Mouse (Mus musculus) heart, postnatal 0 days (tissue): ENCODE measurements at regions not wholly inside any gene's neighbourhood (a gene's known extent, or its start where the extent isn't known, plus 50 kb on each side); places are given as distances from the start of the nearest gene placed in this dataset.

Source experiments
- ATAC-seq: fragments of 200-750 bp; cut with Nextera tagmentation; 2 replicates; pipeline ENCODE4 v1.8.0; 2017; ENCODE audit warnings: low read depth, moderate number of reproducible peaks, moderate library complexity; ENCODE audit not compliant: insufficient read depth
- DNase-seq: peaks from one replicate; pipeline ENCODE4 v3.0.0-alpha.2; 2016; ENCODE audit warnings: low spot score
- H3K27ac ChIP-seq: fragments of 300-500 bp; sonication (generic); 2 replicates; pipeline ENCODE4 v1.5.1; 2014; ENCODE audit warnings: low read depth, mild to moderate bottlenecking
- H3K27me3 ChIP-seq: fragments of 300-500 bp; sonication (generic); 2 replicates; pipeline ENCODE4 v1.6.1; 2014; ENCODE audit warnings: low read length, mixed read lengths; ENCODE audit not compliant: control insufficient read depth, insufficient read depth
- H3K36me3 ChIP-seq: fragments of 300-500 bp; sonication (generic); replicated peaks from 2 replicates; pipeline ENCODE4 v1.6.1; 2014; ENCODE audit warnings: low read length, mixed read lengths; ENCODE audit not compliant: control insufficient read depth, insufficient read depth
- H3K4me1 ChIP-seq: fragments of 300-500 bp; sonication (generic); 2 replicates; pipeline ENCODE4 v1.6.1; 2014; ENCODE audit warnings: antibody characterized with exemption; ENCODE audit not compliant: control insufficient read depth, insufficient read depth
- H3K4me2 ChIP-seq: fragments of 300-500 bp; sonication (generic); 2 replicates; pipeline ENCODE4 v1.6.1; 2014; ENCODE audit warnings: low read depth, mild to moderate bottlenecking, low read length, moderate library complexity
- H3K4me3 ChIP-seq: fragments of 300-500 bp; sonication (generic); 2 replicates; pipeline ENCODE4 v1.5.1; 2014; ENCODE audit warnings: low read depth, low read length
- H3K9ac ChIP-seq: fragments of 300-500 bp; sonication (generic); replicated peaks from 2 replicates; pipeline ENCODE4 v1.6.1; 2014; ENCODE audit warnings: low read depth, low read length, mixed read lengths
- H3K9me3 ChIP-seq: fragments of 300-500 bp; sonication (generic); replicated peaks from 2 replicates; pipeline ENCODE4 v1.6.1; 2016; ENCODE audit warnings: low read length; ENCODE audit not compliant: control insufficient read depth
- CTCF ChIP-seq: IDR thresholded peaks from 2 replicates; pipeline ENCODE4 v1.5.1; 2016; ENCODE audit warnings: antibody characterized with exemption, control low read depth, low read depth
- EP300 ChIP-seq: IDR thresholded peaks from 2 replicates; pipeline ENCODE4 v1.6.1; 2016; ENCODE audit warnings: antibody characterized with exemption, low read depth
- WGBS: fragments of 180-500 bp; shearing (Covaris S2); extraction: QIAGEN DNeasy Blood & Tissue Kit; methylation state at CpG from one replicate; pipeline ENCODE4 v1.1.7; 2014; 5-methylcytosine and 5-hydroxymethylcytosine counted together

DNA sequence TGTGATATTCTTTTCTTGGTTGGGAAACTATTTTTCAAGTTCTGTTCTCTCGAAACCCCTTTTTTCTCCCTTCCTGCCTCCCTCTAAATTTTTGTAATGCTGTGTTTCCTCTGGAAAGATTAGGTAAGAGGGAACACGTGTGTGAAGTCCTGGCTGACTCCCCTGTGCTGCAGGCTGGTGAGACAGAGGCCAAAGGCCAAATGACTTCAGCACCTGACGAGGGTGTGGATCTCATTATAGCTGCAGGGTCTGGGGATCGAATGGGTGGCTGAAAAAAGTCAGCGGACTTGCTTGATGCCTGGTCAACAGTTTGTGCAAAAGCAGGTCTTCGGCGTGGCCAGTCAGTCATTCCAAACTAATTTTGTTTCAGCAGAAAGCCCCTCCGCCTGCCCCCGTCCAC lies 159.1 kb downstream of the En1 start:
- Histone ChIP-seq H3K9ac (no peak overlapping the region), H3K27me3 (no peaks in the 10 kb centered on the region), H3K4me1 (peaks cover 29% of the 10 kb centered on the region), H3K36me3 (no peaks in the 10 kb centered on the region), H3K27ac (no peak overlapping the region), H3K9me3 (no peaks in the 10 kb centered on the region), H3K4me3 (no peak overlapping the region), H3K4me2 (no peak overlapping the region)
- 71% methylated on average over 9 of the region's 9 CpGs for WGBS
- TF ChIP-seq EP300: no peak
- TF ChIP-seq CTCF: no peak
- ATAC-seq (no peak), DNase-seq (no peak)

- Histone ChIP-seq H3K9me3 (no peaks in the 10 kb centered on the region), H3K27ac (no peak overlapping the region), H3K4me2 (no peak overlapping the region), H3K4me3 (no peak overlapping the region), H3K27me3 (no peaks in the 10 kb centered on the region), H3K4me1 (peaks cover 22% of the 10 kb centered on the region), H3K36me3 (no peaks in the 10 kb centered on the region), H3K9ac (no peak overlapping the region)
- 71% methylated on average over 2 of the region's 2 CpGs for WGBS
- TF ChIP-seq CTCF: no peak
- no peak for ATAC-seq
- DNase-seq: no peak
Observed at GRCm38 (mm10) chr1:120762498-120762897, 160.3 kb downstream of the En1 start.

- no peak for TF ChIP-seq EP300
- Histone ChIP-seq H3K9ac (no peak overlapping the region), H3K9me3 (no peaks in the 10 kb centered on the region), H3K27ac (no peak overlapping the region), H3K27me3 (no peaks in the 10 kb centered on the region), H3K36me3 (no peaks in the 10 kb centered on the region), H3K4me2 (no peak overlapping the region), H3K4me3 (no peak overlapping the region), H3K4me1 (peaks cover 17% of the 10 kb centered on the region; the same call in 1 of the 2 replicates)
- 66% methylated on average over 4 of the region's 4 CpGs for WGBS
- ATAC-seq: no peak
- DNase-seq: no peak
Observed at GRCm38 (mm10) chr1:120762921-120763595, 160.8 kb downstream of the En1 start.

- WGBS: 65% methylated on average over 2 of the region's 2 CpGs
- H3K27me3 ChIP-seq: no peaks in the 10 kb centered on the region
- no peak overlapping the region for H3K4me2 ChIP-seq
- TF ChIP-seq EP300: no peak
- no peak for TF ChIP-seq CTCF
- H3K27ac ChIP-seq: no peak overlapping the region
- ATAC-seq (no peak), DNase-seq (no peak)
- no peaks in the 10 kb centered on the region for H3K9me3 ChIP-seq
- H3K4me1 ChIP-seq: 0 out of 2 replicates have a peak, but pooled peaks cover 10% of the 10 kb centered on the region
- H3K36me3 ChIP-seq: no peaks in the 10 kb centered on the region
- H3K4me3 ChIP-seq: no peak overlapping the region
- no peak overlapping the region for H3K9ac ChIP-seq
Observed at GRCm38 (mm10) chr1:120767054-120767453, 164.8 kb downstream of the En1 start.

DNA sequence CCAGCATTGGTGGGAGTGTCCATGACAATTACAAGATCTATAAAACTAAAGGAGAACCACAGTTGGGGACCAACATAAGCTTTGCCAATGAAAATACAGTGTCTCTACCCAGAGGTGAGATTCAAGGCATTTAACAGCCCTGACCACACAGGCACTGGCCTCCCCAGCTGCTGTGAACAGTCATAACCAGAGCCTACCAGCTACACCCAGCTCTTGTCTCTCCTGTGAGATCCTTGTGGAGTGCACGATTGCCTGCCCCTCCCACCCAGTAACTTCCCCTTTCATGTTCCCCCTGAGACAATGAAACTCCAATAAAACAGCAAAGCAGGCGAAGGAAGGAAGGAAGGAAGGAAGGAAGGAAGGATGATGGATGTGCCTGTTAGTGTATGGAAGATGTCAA lies 169.1 kb downstream of the En1 start:
- no peaks in the 10 kb centered on the region for H3K27me3 ChIP-seq
- H3K4me1 ChIP-seq: no peaks in the 10 kb centered on the region
- no peak overlapping the region for H3K9ac ChIP-seq
- WGBS: 68% methylated on average over 2 of the region's 2 CpGs
- no peak for ATAC-seq
- H3K4me3 ChIP-seq: no peak overlapping the region
- H3K9me3 ChIP-seq: no peaks in the 10 kb centered on the region
- no peak for DNase-seq
- no peaks in the 10 kb centered on the region for H3K36me3 ChIP-seq
- TF ChIP-seq EP300 (no peak), CTCF (no peak)
- no peak overlapping the region for H3K27ac ChIP-seq
- H3K4me2 ChIP-seq: no peak overlapping the region

GRCm38 (mm10) chr1:120776906-120777305 lies 174.7 kb downstream of the En1 start:
- Histone ChIP-seq H3K4me2 (no peak overlapping the region), H3K4me1 (no peaks in the 10 kb centered on the region), H3K27me3 (no peaks in the 10 kb centered on the region), H3K27ac (no peak overlapping the region), H3K9ac (no peak overlapping the region), H3K4me3 (no peak overlapping the region), H3K36me3 (no peaks in the 10 kb centered on the region), H3K9me3 (no peaks in the 10 kb centered on the region)
- no peak for TF ChIP-seq EP300
- TF ChIP-seq CTCF: no peak
- DNase-seq (no peak), ATAC-seq (no peak)
- 59% methylated on average over 2 of the region's 2 CpGs for WGBS
